Mouse (Mus musculus): ENCODE data around the gene Anxa11. TPM values are rescaled to one million over a fixed set of nuclear protein-coding genes. Genes with fewer than 3 reads are reported as not detected.

Gene Anxa11
- 4.9 and 16.9 TPM in 2 replicates for polyA plus RNA-seq (2021; fragmentation: Nextera tagmentation)
- long read RNA-seq, experiment 1, transcript Anxa11-201 (15 exons, 2,394 nt) = major isoform, 12 of 18 reads
- long read RNA-seq, experiment 1, partial matches to known transcripts = 1 of 18 reads
- long read RNA-seq, experiment 1, other reads (novel, unspliced or antisense) = 4 of 18 reads
- long read RNA-seq, experiment 2, partial matches to known transcripts = 3 of 4 reads
- long read RNA-seq, experiment 2, other reads (novel, unspliced or antisense) = 1 of 4 reads

GRCm38 (mm10) chr14:25841991-25842687, at the start of gene Anxa11:
Gene Anxa11, plus strand, starts transcription at chr14:25842156.

DNA sequence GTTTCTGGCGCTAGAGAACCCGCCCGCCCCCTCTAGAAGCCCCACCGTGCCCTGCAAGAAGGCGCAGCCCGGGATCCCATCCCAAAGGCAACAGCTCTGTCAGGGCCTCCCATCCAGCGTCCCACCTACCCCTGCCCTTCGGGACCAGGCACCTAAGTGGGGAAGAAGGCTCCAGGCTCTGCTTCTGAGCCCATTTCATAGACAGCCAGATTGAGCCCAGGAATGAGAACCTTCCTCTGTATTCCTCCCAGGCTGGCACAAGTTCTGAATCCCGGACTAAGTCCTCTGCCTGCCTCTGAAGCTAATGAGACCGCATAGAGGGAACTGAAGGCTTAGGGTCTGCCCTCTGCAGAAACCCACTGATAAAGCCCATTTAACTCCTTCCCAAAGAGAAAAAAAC, 61.0 kb downstream of the Anxa11 start, which contains the start of gene Plac9a:
Plac9a (minus strand) TSS at position 101 of the 400 bp plus-strand sequence.

GRCm38 (mm10) chr14:25927562-25927881, 85.6 kb downstream of the Anxa11 start, which contains the start of gene Tmem254a:
Gene Tmem254a, minus strand, starts transcription at chr14:25927672.

Other genes with a start within 250 kb of the Anxa11 start
- gene Ppif, start 148.0 kb upstream of the Anxa11 start, polyA plus RNA-seq (2021; fragmentation: Nextera tagmentation) = 36.2 and 48.9 TPM in 2 replicates
- gene Zcchc24, start 73.1 kb upstream of the Anxa11 start, polyA plus RNA-seq (2021; fragmentation: Nextera tagmentation) = 11.4 and 16.1 TPM in 2 replicates
- 0.72 and 1.8 TPM in 2 replicates for gene Plac9a, start 60.9 kb downstream of the Anxa11 start, polyA plus RNA-seq (2021; fragmentation: Nextera tagmentation)
- 5.0 and 10.0 TPM in 2 replicates for gene Tmem254a, start 85.5 kb downstream of the Anxa11 start, polyA plus RNA-seq (2021; fragmentation: Nextera tagmentation)
- gene Cphx1, start 96.1 kb downstream of the Anxa11 start, polyA plus RNA-seq (2021; fragmentation: Nextera tagmentation) = not detected in 2 replicates
- 0.25 and 0.36 TPM in 2 replicates for gene Duxbl1, start 136.4 kb downstream of the Anxa11 start, polyA plus RNA-seq (2021; fragmentation: Nextera tagmentation)
- 33.2 and 42.7 TPM in 2 replicates for gene Gm9780, start 200.6 kb downstream of the Anxa11 start, polyA plus RNA-seq (2021; fragmentation: Nextera tagmentation)
- 22.3 and 40.9 TPM in 2 replicates for gene Tmem254c, start 225.2 kb downstream of the Anxa11 start, polyA plus RNA-seq (2021; fragmentation: Nextera tagmentation)
- not detected in 2 replicates for gene Cphx2, start 239.4 kb downstream of the Anxa11 start, polyA plus RNA-seq (2021; fragmentation: Nextera tagmentation)
- not detected in 2 replicates for gene Cphx3, start 240.1 kb downstream of the Anxa11 start, polyA plus RNA-seq (2021; fragmentation: Nextera tagmentation)

Data from left cerebral cortex, adult 6 months (tissue).